24 mouse cellular contexts compared by ENCODE assay signal in the genomic region with DNA sequence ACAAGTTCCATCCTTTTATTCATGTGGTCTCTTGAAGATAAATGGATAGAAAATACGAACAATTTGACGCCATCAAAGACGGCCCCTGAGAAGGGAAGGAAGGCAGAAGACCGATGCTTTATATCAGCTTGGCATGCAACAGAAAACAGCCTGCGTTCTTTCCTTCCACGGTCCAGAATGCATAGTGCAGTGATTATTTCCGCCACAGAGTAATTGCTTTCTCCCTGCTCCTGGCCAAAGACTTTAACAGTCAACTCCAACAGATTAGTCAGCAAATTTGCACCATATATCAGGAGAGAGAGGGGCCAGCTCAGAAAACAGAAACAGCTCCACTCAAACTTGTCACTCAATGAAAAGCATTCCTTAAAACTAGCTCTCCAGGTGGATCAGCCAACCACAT. TPM values are rescaled to one million over a fixed set of nuclear protein-coding genes. Genes with fewer than 3 reads are reported as not detected.
A peak's percentile ranks its signal among the peaks of the same experiment; 100 is the strongest.
DNase-seq lines count a peak whose midpoint lies in the region; ATAC-seq and TF ChIP-seq lines count a peak whose summit lies in the region.
"Had no signal": no experiment of that assay in that cellular context is flagged by ENCODE, and none has a peak within 500 bp of the region (broad histone marks: within the 10 kb centered on the region; RNA-seq: fewer than 3 reads in every experiment).

No protein-coding gene starts in this region.

- no peak for TF ChIP-seq CTCF in intestine, postnatal 0 days (IDR thresholded peaks at IDR 0.05; ENCODE audit: low read depth)
- TF ChIP-seq CTCF in stomach, postnatal 0 days (IDR thresholded peaks at IDR 0.05; ENCODE audit: low read depth), result no peak

- H3K36me3 ChIP-seq in heart, embryonic 13.5 days, result no peaks in the 10 kb centered on the region
- no peaks in the 10 kb centered on the region for H3K36me3 ChIP-seq in heart, embryonic 12.5 days
- no peaks in the 10 kb centered on the region for H3K36me3 ChIP-seq in lung, embryonic 16.5 days (ENCODE audit: control insufficient read depth, insufficient read depth, low read length)
- H3K36me3 ChIP-seq in intestine, postnatal 0 days (ENCODE audit: control insufficient read depth, insufficient read depth), result no peaks in the 10 kb centered on the region
- H3K36me3 ChIP-seq in stomach, postnatal 0 days (ENCODE audit: control insufficient read depth, insufficient read depth, low read length), result no peaks in the 10 kb centered on the region
- H3K36me3 ChIP-seq: forebrain, embryonic 12.5 days; limb, embryonic 12.5 days; midbrain, embryonic 12.5 days had no signal

- no peak overlapping the region for H3K9ac ChIP-seq in heart, embryonic 13.5 days
- no peak overlapping the region; the same call in 1 of the 2 replicates for H3K9ac ChIP-seq in heart, embryonic 12.5 days
- no peak overlapping the region for H3K9ac ChIP-seq in lung, embryonic 16.5 days (ENCODE audit: low read length)
- no peak overlapping the region for H3K9ac ChIP-seq in intestine, postnatal 0 days (ENCODE audit: low read depth, low read length)
- no peak overlapping the region for H3K9ac ChIP-seq in stomach, postnatal 0 days (ENCODE audit: low read length)
- H3K9ac ChIP-seq: forebrain, embryonic 12.5 days; limb, embryonic 12.5 days; liver, postnatal 0 days; midbrain, embryonic 12.5 days had no signal

- H3K27me3 ChIP-seq in heart, embryonic 13.5 days (replicated peaks), result no peaks in the 10 kb centered on the region
- H3K27me3 ChIP-seq in heart, embryonic 12.5 days (replicated peaks), result no peaks in the 10 kb centered on the region
- no peaks in the 10 kb centered on the region for H3K27me3 ChIP-seq in lung, embryonic 16.5 days (ENCODE audit: control insufficient read depth, insufficient read depth, low read depth, low read length)
- H3K27me3 ChIP-seq in intestine, postnatal 0 days (replicated peaks; ENCODE audit: control insufficient read depth, insufficient read depth, low read length), result no peaks in the 10 kb centered on the region
- no peaks in the 10 kb centered on the region for H3K27me3 ChIP-seq in stomach, postnatal 0 days (ENCODE audit: control insufficient read depth, insufficient read depth, low read length)
- H3K27me3 ChIP-seq: forebrain, embryonic 12.5 days; limb, embryonic 12.5 days; midbrain, embryonic 12.5 days had no signal

- no peaks in the 10 kb centered on the region for H3K9me3 ChIP-seq in heart, embryonic 13.5 days
- no peaks in the 10 kb centered on the region; the same call in 1 of the 2 replicates for H3K9me3 ChIP-seq in heart, embryonic 12.5 days (replicated peaks)
- no peaks in the 10 kb centered on the region for H3K9me3 ChIP-seq in lung, embryonic 16.5 days (ENCODE audit: control insufficient read depth, low read length)
- no peaks in the 10 kb centered on the region for H3K9me3 ChIP-seq in intestine, postnatal 0 days (ENCODE audit: control insufficient read depth)
- H3K9me3 ChIP-seq in stomach, postnatal 0 days (ENCODE audit: control insufficient read depth, low read length), result no peaks in the 10 kb centered on the region
- H3K9me3 ChIP-seq: forebrain, embryonic 12.5 days; limb, embryonic 12.5 days; midbrain, embryonic 12.5 days had no signal

- TF ChIP-seq EP300 in stomach, postnatal 0 days (optimal IDR thresholded peaks at IDR 0.05), result no peak

- no peak for DNase-seq in lung, postnatal 36 days
- no peak for DNase-seq in stomach, postnatal 0 days (ENCODE audit: low spot score)
- no peak for DNase-seq in cerebellum, adult 11 months
- DNase-seq: adrenal gland, postnatal 14 days; cerebellum, adult 9-11 months; gastrocnemius, postnatal 25 days; heart, adult 18-20 months; heart, postnatal 4 days; kidney, adult 2 months; kidney, postnatal 36 days; layer of hippocampus, postnatal 36 days; liver, postnatal 0 days; retina, postnatal 1 day had no signal

- ATAC-seq in heart, embryonic 13.5 days (ENCODE audit: extremely low read depth, insufficient number of reproducible peaks, low FRiP score, low TSS enrichment), result no peak
- ATAC-seq in heart, embryonic 12.5 days (ENCODE audit: insufficient number of reproducible peaks, low FRiP score), result no peak
- ATAC-seq in lung, embryonic 16.5 days (ENCODE audit: low read depth), result peak; percentile 49
- no peak for ATAC-seq in intestine, postnatal 0 days
- no peak for ATAC-seq in stomach, postnatal 0 days (ENCODE audit: low FRiP score, low TSS enrichment)
- ATAC-seq: CD4-positive, CD25-positive, alpha-beta regulatory T cell, adult 4 months; hindbrain, embryonic 16.5 days; liver, postnatal 0 days had no signal

- peaks cover 22% of the 10 kb centered on the region for H3K4me1 ChIP-seq in heart, embryonic 13.5 days
- H3K4me1 ChIP-seq in heart, embryonic 12.5 days (replicated peaks), result peaks cover 21% of the 10 kb centered on the region
- H3K4me1 ChIP-seq in lung, embryonic 16.5 days (replicated peaks; ENCODE audit: control insufficient read depth, insufficient read depth, low read length), result peaks cover 3% of the 10 kb centered on the region; the same call in 1 of the 2 replicates
- no peaks in the 10 kb centered on the region for H3K4me1 ChIP-seq in intestine, postnatal 0 days (replicated peaks; ENCODE audit: control insufficient read depth, insufficient read depth, low read length)
- no peaks in the 10 kb centered on the region for H3K4me1 ChIP-seq in stomach, postnatal 0 days (replicated peaks; ENCODE audit: control insufficient read depth, insufficient read depth)
- H3K4me1 ChIP-seq: forebrain, embryonic 12.5 days; limb, embryonic 12.5 days; midbrain, embryonic 12.5 days had no signal

- H3K27ac ChIP-seq in heart, embryonic 13.5 days (replicated peaks), result no peak overlapping the region
- no peak overlapping the region for H3K27ac ChIP-seq in heart, embryonic 12.5 days (ENCODE audit: poor library complexity, severe bottlenecking)
- H3K27ac ChIP-seq in lung, embryonic 16.5 days (ENCODE audit: low read length), result peak overlapping the region; percentile 76
- H3K27ac ChIP-seq in intestine, postnatal 0 days (ENCODE audit: low read depth, low read length), result no peak overlapping the region
- H3K27ac ChIP-seq in stomach, postnatal 0 days (replicated peaks), result no peak overlapping the region
- H3K27ac ChIP-seq: forebrain, embryonic 12.5 days; limb, embryonic 12.5 days; midbrain, embryonic 12.5 days had no signal

- WGBS in heart, embryonic 13.5 days, result 58% methylated on average over 7 of the region's 7 CpGs
- WGBS in heart, embryonic 12.5 days, result 51% methylated on average over 7 of the region's 7 CpGs
- WGBS in lung, embryonic 16.5 days, result 41% methylated on average over 7 of the region's 7 CpGs
- 46% methylated on average over 7 of the region's 7 CpGs for WGBS in intestine, postnatal 0 days
- 50% methylated on average over 7 of the region's 7 CpGs for WGBS in stomach, postnatal 0 days

- peak overlapping the region; percentile 25 for H3K4me2 ChIP-seq in heart, embryonic 13.5 days
- H3K4me2 ChIP-seq in heart, embryonic 12.5 days, result no peak overlapping the region
- peak overlapping the region; percentile 39 for H3K4me2 ChIP-seq in lung, embryonic 16.5 days (ENCODE audit: low read depth, low read length)
- H3K4me2 ChIP-seq in intestine, postnatal 0 days (replicated peaks; ENCODE audit: low read depth), result peak overlapping the region; percentile 35
- H3K4me2 ChIP-seq in stomach, postnatal 0 days (replicated peaks; ENCODE audit: low read depth), result 0 out of 2 replicates have a peak overlapping the region, but pooled peaks have one; percentile 18
- H3K4me2 ChIP-seq: forebrain, embryonic 12.5 days; limb, embryonic 12.5 days; liver, embryonic 11.5 days; midbrain, embryonic 12.5 days had no signal

- H3K4me3 ChIP-seq in heart, embryonic 13.5 days, result no peak overlapping the region
- H3K4me3 ChIP-seq in heart, embryonic 12.5 days, result no peak overlapping the region
- peak overlapping the region; percentile 10; the same call in 1 of the 2 replicates for H3K4me3 ChIP-seq in lung, embryonic 16.5 days (ENCODE audit: low read length)
- H3K4me3 ChIP-seq in intestine, postnatal 0 days (ENCODE audit: low read depth, low read length), result no peak overlapping the region
- no peak overlapping the region for H3K4me3 ChIP-seq in stomach, postnatal 0 days (ENCODE audit: low read depth, low read length)
- H3K4me3 ChIP-seq: erythroblast, embryonic 14.5 days; forebrain, embryonic 12.5 days; limb, embryonic 12.5 days; midbrain, embryonic 12.5 days had no signal

RNA-seq across cellular contexts. Expression of gene Dcp1a, which starts 59.9 kb away (rescaled TPM):
- 16.1 and 17.2 TPM in 2 replicates for polyA plus RNA-seq in heart, embryonic 13.5 days (2015; fragmentation: Nextera tagmentation; extraction: Ambion mirVana)
- 21.8 and 25.5 TPM in 2 replicates for polyA plus RNA-seq in heart, embryonic 12.5 days (2016; fragmentation: Nextera tagmentation; extraction: Ambion mirVana)
- polyA plus RNA-seq in lung, embryonic 16.5 days (2015; fragmentation: Nextera tagmentation; extraction: Ambion mirVana), result 24.8 and 25.5 TPM in 2 replicates
- 5.6 and 6.4 TPM in 2 replicates for polyA plus RNA-seq in intestine, postnatal 0 days (2015; fragmentation: Nextera tagmentation; extraction: Ambion mirVana)
- polyA plus RNA-seq in stomach, postnatal 0 days (2015; fragmentation: Nextera tagmentation; extraction: Ambion mirVana), result 5.2 and 6.7 TPM in 2 replicates
